Mouse (Mus musculus) gastrocnemius, adult 8-10 months (tissue): ENCODE results near the gene Wrnip1. TPM values are rescaled to one million over a fixed set of nuclear protein-coding genes. Genes with fewer than 3 reads are reported as not detected.

Experiments
- DNase-seq, 2 experiments: peaks; one replicate each; pipeline ENCODE4 v3.0.0; 2022; ENCODE audit warnings: low spot score in 2 of 2
- total RNA-seq, 4 experiments: library from RNA; stranded (reverse); gene quantifications; 2 replicates each; pipeline ENCODE4 v1.2.4; 2022

Wrnip1 gene
- total RNA-seq: 1 to 10 TPM; 4.2 to 7.9 (median 6.0) TPM

- DNase-seq: peak; percentile 92 to 96
These were observed at the start of gene Wrnip1 for GRCm38 (mm10) chr13:32801693-32802221. TSS of gene Wrnip1 (plus strand) at chr13:32802038.

- DNase-seq: no peak
These were observed 49.7 kb upstream of the Wrnip1 start for GRCm38 (mm10) chr13:32752066-32752657.

GRCm38 (mm10) chr13:32759036-32759435, 42.8 kb upstream of the Wrnip1 start:
- peak in 1 of 2 experiments; percentile 2 for DNase-seq

- no peak for DNase-seq
These were observed 41.0 kb upstream of the Wrnip1 start for GRCm38 (mm10) chr13:32760795-32761194.

GRCm38 (mm10) chr13:32763141-32763540, 38.7 kb upstream of the Wrnip1 start:
- peak; percentile 55 to 77 for DNase-seq

- peak; percentile 80 to 82 for DNase-seq
These were observed 37.4 kb upstream of the Wrnip1 start for GRCm38 (mm10) chr13:32764448-32764847.

GRCm38 (mm10) chr13:32768104-32768503, 33.7 kb upstream of the Wrnip1 start:
- DNase-seq: no peak

- DNase-seq: no peak
These were observed 31.9 kb upstream of the Wrnip1 start for GRCm38 (mm10) chr13:32769960-32770359.

- no peak for DNase-seq
These were observed 25.9 kb upstream of the Wrnip1 start for GRCm38 (mm10) chr13:32775889-32776288.

GRCm38 (mm10) chr13:32776350-32776749, 25.5 kb upstream of the Wrnip1 start:
- peak in 1 of 2 experiments; percentile 44 for DNase-seq

GRCm38 (mm10) chr13:32778861-32779260, 23.0 kb upstream of the Wrnip1 start:
- no peak for DNase-seq

GRCm38 (mm10) chr13:32783055-32783454, 18.8 kb upstream of the Wrnip1 start:
- no peak for DNase-seq

- DNase-seq: peak in 1 of 2 experiments; percentile 64
These were observed 18.0 kb upstream of the Wrnip1 start, which contains the start of gene Mylk4 for GRCm38 (mm10) chr13:32783816-32784215. TSS of gene Mylk4 (minus strand) at chr13:32783954.

GRCm38 (mm10) chr13:32787584-32787983, 14.3 kb upstream of the Wrnip1 start:
- DNase-seq: no peak

- DNase-seq: no peak
These were observed 12.1 kb upstream of the Wrnip1 start for GRCm38 (mm10) chr13:32789781-32790180.

- DNase-seq: peak; percentile 56 to 75
These were observed 7.2 kb upstream of the Wrnip1 start for GRCm38 (mm10) chr13:32794619-32795018.

GRCm38 (mm10) chr13:32795166-32795565, 6.7 kb upstream of the Wrnip1 start:
- DNase-seq: no peak

- DNase-seq: no peak
These were observed 4.8 kb upstream of the Wrnip1 start for GRCm38 (mm10) chr13:32797085-32797484.

- no peak for DNase-seq
These were observed 2.7 kb upstream of the Wrnip1 start for GRCm38 (mm10) chr13:32799131-32799530.

- DNase-seq: no peak
These were observed 979 bp upstream of the Wrnip1 start for GRCm38 (mm10) chr13:32800859-32801258.

GRCm38 (mm10) chr13:32802259-32803081, 632 bp downstream of the Wrnip1 start, which contains the start of gene D930007J09Rik:
TSS of gene D930007J09Rik (minus strand) at chr13:32802849.
- no peak for DNase-seq

GRCm38 (mm10) chr13:32803701-32804345, 2.0 kb downstream of the Wrnip1 start:
- no peak for DNase-seq
